Mouse (Mus musculus) neural tube, embryonic 15.5 days (tissue): ENCODE measurements around the gene Slc1a5. TPM values are rescaled to one million over a fixed set of nuclear protein-coding genes. Genes with fewer than 3 reads are reported as not detected.

Experiments used
- ATAC-seq: fragments of 200-750 bp; cut with Nextera tagmentation; 2 replicates; pipeline ENCODE4 v1.8.0; 2017; ENCODE audit warnings: mild to moderate bottlenecking, moderate TSS enrichment, moderate library complexity; ENCODE audit not compliant: low FRiP score
- H3K27ac ChIP-seq: fragments of 300-500 bp; sonication (generic); replicated peaks from 2 replicates; pipeline ENCODE4 v1.5.1; 2015; ENCODE audit warnings: mild to moderate bottlenecking, inconsistent platforms
- H3K27me3 ChIP-seq: fragments of 300-500 bp; sonication (generic); replicated peaks from 2 replicates; pipeline ENCODE4 v1.6.1; 2015; ENCODE audit warnings: inconsistent platforms
- H3K36me3 ChIP-seq: fragments of 300-500 bp; sonication (generic); 2 replicates; pipeline ENCODE4 v1.6.1; 2015; ENCODE audit warnings: inconsistent platforms
- H3K4me1 ChIP-seq: fragments of 300-500 bp; sonication (generic); 2 replicates; pipeline ENCODE4 v1.6.1; 2015; ENCODE audit warnings: inconsistent platforms
- H3K4me2 ChIP-seq: fragments of 300-500 bp; sonication (generic); 2 replicates; pipeline ENCODE4 v1.6.1; 2015; ENCODE audit warnings: inconsistent platforms, mild to moderate bottlenecking, moderate library complexity
- H3K4me3 ChIP-seq: fragments of 300-500 bp; sonication (generic); replicated peaks from 2 replicates; pipeline ENCODE4 v1.5.1; 2015; ENCODE audit warnings: mild to moderate bottlenecking, inconsistent platforms
- H3K9ac ChIP-seq: fragments of 300-500 bp; sonication (generic); replicated peaks from 2 replicates; pipeline ENCODE4 v1.6.1; 2015; ENCODE audit warnings: mild to moderate bottlenecking, inconsistent platforms
- H3K9me3 ChIP-seq: fragments of 300-500 bp; sonication (generic); replicated peaks from 2 replicates; pipeline ENCODE4 v1.6.1; 2016; ENCODE audit warnings: inconsistent platforms
- WGBS: fragments of 180-500 bp; shearing (Covaris S2); methylation state at CpG from one replicate; pipeline ENCODE4 v1.1.7; 2015; ENCODE audit warnings: mixed read lengths; 5-methylcytosine and 5-hydroxymethylcytosine counted together
- polyA plus RNA-seq: library from polyadenylated mRNA; unstranded; fragments of >200 nt; fragmentation: Nextera tagmentation; extraction: Ambion mirVana; gene quantifications from 2 replicates; pipeline ENCODE4 v1.2.1, GENCODE M21; 2015

Gene Slc1a5
- polyA plus RNA-seq, 1 experiment from 2014 or later, result 8.7 TPM

GRCm38 (mm10) chr7:16841561-16842560, 60.7 kb downstream of the Slc1a5 start:
- Histone ChIP-seq H3K27me3 (no peaks in the 10 kb centered on the region), H3K4me2 (peak overlapping the region; percentile 98), H3K36me3 (peaks cover 49% of the 10 kb centered on the region), H3K9me3 (no peaks in the 10 kb centered on the region), H3K27ac (peak overlapping the region; percentile 76), H3K4me3 (peak overlapping the region; percentile 59), H3K4me1 (peaks cover 45% of the 10 kb centered on the region), H3K9ac (no peak overlapping the region)
- ATAC-seq, result peak; percentile 11; the same call in 1 of the 2 replicates
- WGBS, result 44% methylated on average over 11 of the region's 11 CpGs

- Histone ChIP-seq H3K4me1 (peaks cover 45% of the 10 kb centered on the region), H3K27ac (peak within 1 kb of the TSS; percentile 76), H3K4me3 (peak within 1 kb of the TSS; percentile 59), H3K4me2 (peak within 1 kb of the TSS; percentile 98), H3K36me3 (peaks cover 41% of the 10 kb centered on the region), H3K27me3 (no peaks in the 10 kb centered on the region), H3K9me3 (no peaks in the 10 kb centered on the region), H3K9ac (peak within 1 kb of the TSS; percentile 74)
- ATAC-seq, result peak; percentile 88
- under 1% methylated on average over 31 of the region's 32 CpGs for WGBS
These were observed 61.5 kb downstream of the Slc1a5 start, which contains the start of gene Prkd2 for GRCm38 (mm10) chr7:16842645-16843063. TSS of gene Prkd2 (plus strand) at chr7:16842902.

DNA sequence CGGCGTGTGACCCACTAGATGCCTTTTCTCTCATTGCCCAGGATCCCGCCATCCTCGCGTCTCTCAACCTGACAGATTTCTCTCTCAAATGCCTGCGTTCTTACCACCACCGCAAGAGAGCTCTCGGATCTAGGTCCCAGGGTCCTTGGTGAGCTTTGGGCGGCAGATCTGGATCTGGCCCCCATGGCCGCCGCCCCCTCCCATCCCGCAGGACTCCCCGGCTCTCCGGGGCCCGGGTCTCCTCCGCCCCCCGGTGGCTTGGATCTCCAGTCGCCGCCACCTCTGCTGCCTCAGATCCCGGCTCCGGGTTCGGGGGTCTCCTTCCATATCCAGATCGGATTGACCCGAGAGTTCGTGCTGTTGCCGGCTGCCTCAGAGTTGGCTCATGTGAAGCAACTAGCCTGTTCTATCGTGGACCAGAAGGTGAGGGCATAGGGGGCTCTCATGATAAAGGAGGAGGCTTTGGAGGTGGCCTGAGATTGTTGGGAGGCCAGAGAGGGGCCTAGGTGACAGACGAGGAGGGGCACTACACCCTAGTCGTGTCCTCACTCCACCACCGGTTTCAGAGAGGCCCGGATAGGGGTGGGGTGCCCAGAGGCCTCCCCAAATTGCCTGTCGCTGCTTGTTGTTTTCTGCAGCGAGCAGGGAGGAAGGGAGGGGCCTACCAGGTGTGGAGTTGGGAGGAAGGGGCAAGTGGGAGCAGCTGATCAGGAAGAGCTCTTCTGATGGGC, 62.5 kb downstream of the Slc1a5 start:
- H3K4me1 ChIP-seq, result peaks cover 45% of the 10 kb centered on the region
- H3K27ac ChIP-seq, result peak overlapping the region; percentile 70
- peak overlapping the region; percentile 98 for H3K4me2 ChIP-seq
- WGBS, result 1% methylated on average over 33 of the region's 33 CpGs
- no peaks in the 10 kb centered on the region for H3K27me3 ChIP-seq
- no peaks in the 10 kb centered on the region for H3K9me3 ChIP-seq
- peaks cover 32% of the 10 kb centered on the region for H3K36me3 ChIP-seq
- peak overlapping the region; percentile 59 for H3K4me3 ChIP-seq
- ATAC-seq, result peak; percentile 9; the same call in 1 of the 2 replicates
- peak overlapping the region; percentile 74 for H3K9ac ChIP-seq

GRCm38 (mm10) chr7:16844696-16845071, 63.5 kb downstream of the Slc1a5 start:
- peak overlapping the region; percentile 59; the same call in 1 of the 2 replicates for H3K4me3 ChIP-seq
- no peak for ATAC-seq
- H3K4me2 ChIP-seq, result peak overlapping the region; percentile 98
- H3K36me3 ChIP-seq, result peaks cover 29% of the 10 kb centered on the region
- H3K9ac ChIP-seq, result 0 out of 2 replicates have a peak overlapping the region, but pooled peaks have one; percentile 74
- H3K9me3 ChIP-seq, result no peaks in the 10 kb centered on the region
- peaks cover 45% of the 10 kb centered on the region for H3K4me1 ChIP-seq
- WGBS, result 63% methylated on average over 3 of the region's 3 CpGs
- peak overlapping the region; percentile 54; the same call in 1 of the 2 replicates for H3K27ac ChIP-seq
- no peaks in the 10 kb centered on the region for H3K27me3 ChIP-seq

- peaks cover 45% of the 10 kb centered on the region for H3K4me1 ChIP-seq
- WGBS, result 36% methylated on average over 14 of the region's 14 CpGs
- H3K9me3 ChIP-seq, result no peaks in the 10 kb centered on the region
- H3K36me3 ChIP-seq, result peaks cover 29% of the 10 kb centered on the region
- ATAC-seq, result no peak
- peak overlapping the region; percentile 54; the same call in 1 of the 2 replicates for H3K27ac ChIP-seq
- no peaks in the 10 kb centered on the region for H3K27me3 ChIP-seq
- H3K9ac ChIP-seq, result peak overlapping the region; percentile 23; the same call in 1 of the 2 replicates
- peak overlapping the region; percentile 59 for H3K4me3 ChIP-seq
- peak overlapping the region; percentile 98 for H3K4me2 ChIP-seq
These were observed 64.1 kb downstream of the Slc1a5 start for GRCm38 (mm10) chr7:16845072-16845819.

DNA sequence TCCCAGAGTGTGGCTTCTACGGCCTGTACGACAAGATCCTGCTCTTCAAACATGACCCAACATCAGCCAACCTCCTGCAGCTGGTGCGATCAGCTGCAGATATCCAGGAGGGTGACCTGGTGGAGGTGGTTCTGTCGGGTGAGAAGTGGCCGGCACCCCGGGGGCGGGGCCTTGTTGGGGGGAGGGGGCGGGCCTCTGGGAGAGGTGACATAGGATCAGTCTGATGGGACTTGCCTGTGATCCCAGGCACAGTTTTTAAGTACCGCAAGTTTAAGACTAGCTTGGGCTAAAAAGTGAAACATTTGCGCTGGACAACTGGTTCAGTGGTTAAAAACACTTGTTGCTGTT, 64.7 kb downstream of the Slc1a5 start:
- no peak overlapping the region for H3K27ac ChIP-seq
- ATAC-seq, result no peak
- H3K9me3 ChIP-seq, result no peaks in the 10 kb centered on the region
- H3K36me3 ChIP-seq, result peaks cover 29% of the 10 kb centered on the region
- H3K4me3 ChIP-seq, result 0 out of 2 replicates have a peak overlapping the region, but pooled peaks have one; percentile 59
- peaks cover 45% of the 10 kb centered on the region for H3K4me1 ChIP-seq
- peak overlapping the region; percentile 98 for H3K4me2 ChIP-seq
- 40% methylated on average over 10 of the region's 10 CpGs for WGBS
- no peak overlapping the region for H3K9ac ChIP-seq
- H3K27me3 ChIP-seq, result no peaks in the 10 kb centered on the region

DNA sequence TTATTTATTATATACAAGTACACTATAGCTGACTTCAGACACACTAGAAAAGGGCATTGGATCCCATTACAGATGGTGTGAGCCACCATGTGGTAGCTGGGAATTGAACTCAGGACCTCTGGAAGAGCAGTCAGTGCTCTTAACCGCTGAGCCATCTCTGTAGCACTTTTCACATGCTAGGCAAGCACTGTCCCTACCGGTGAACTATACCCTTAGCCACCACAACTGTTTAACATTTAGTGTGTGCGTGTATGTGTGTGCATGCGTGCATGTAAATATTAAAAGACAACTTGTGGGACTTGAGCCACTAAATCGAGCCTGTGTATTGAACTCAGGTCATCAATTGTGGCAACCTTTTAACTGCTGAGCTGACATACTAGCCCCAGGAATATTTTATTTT, 65.6 kb downstream of the Slc1a5 start:
- Histone ChIP-seq H3K4me1 (peaks cover 38% of the 10 kb centered on the region), H3K9ac (no peak overlapping the region), H3K27ac (no peak overlapping the region), H3K27me3 (no peaks in the 10 kb centered on the region), H3K36me3 (peaks cover 20% of the 10 kb centered on the region), H3K4me3 (no peak overlapping the region), H3K9me3 (no peaks in the 10 kb centered on the region), H3K4me2 (no peak overlapping the region)
- no peak for ATAC-seq
- WGBS, result 95% methylated on average over 5 of the region's 5 CpGs

- WGBS, result 85% methylated on average over 19 of the region's 19 CpGs
- Histone ChIP-seq H3K4me3 (no peak overlapping the region), H3K27me3 (no peaks in the 10 kb centered on the region), H3K4me1 (peaks cover 30% of the 10 kb centered on the region), H3K9me3 (no peaks in the 10 kb centered on the region), H3K4me2 (no peak overlapping the region), H3K36me3 (peaks cover 20% of the 10 kb centered on the region), H3K9ac (no peak overlapping the region), H3K27ac (no peak overlapping the region)
- no peak for ATAC-seq
These were observed 66.4 kb downstream of the Slc1a5 start for GRCm38 (mm10) chr7:16847507-16847906.

Other genes with a start within 250 kb of the Slc1a5 start
- 26.0 and 27.4 TPM in 2 replicates for gene Arhgap35, start 166.3 kb upstream of the Slc1a5 start, polyA plus RNA-seq
- 0.13 TPM in 1 of 2 replicates, not detected in the other for gene Ceacam15, start 105.6 kb upstream of the Slc1a5 start, polyA plus RNA-seq
- gene Ceacam9, start 59.4 kb upstream of the Slc1a5 start, polyA plus RNA-seq, result 0.17 and 0.50 TPM in 2 replicates
- gene Ap2s1, start 42.9 kb upstream of the Slc1a5 start, polyA plus RNA-seq, result 412 and 431 TPM in 2 replicates
- 139 and 156 TPM in 2 replicates for gene Strn4, start 34.5 kb downstream of the Slc1a5 start, polyA plus RNA-seq
- 48.4 and 50.4 TPM in 2 replicates for gene Fkrp, start 35.4 kb downstream of the Slc1a5 start, polyA plus RNA-seq
- 5.0 and 8.4 TPM in 2 replicates for gene Prkd2, start 61.6 kb downstream of the Slc1a5 start, polyA plus RNA-seq
- 3.7 and 4.8 TPM in 2 replicates for gene Dact3, start 94.0 kb downstream of the Slc1a5 start, polyA plus RNA-seq
- gene Gng8, start 110.4 kb downstream of the Slc1a5 start, polyA plus RNA-seq, result 4.0 and 4.1 TPM in 2 replicates
- gene Ptgir, start 125.2 kb downstream of the Slc1a5 start, polyA plus RNA-seq, result 1.1 and 1.3 TPM in 2 replicates
- 336 and 404 TPM in 2 replicates for gene Calm3, start 142.8 kb downstream of the Slc1a5 start, polyA plus RNA-seq
- gene Pnmal2, start 163.3 kb downstream of the Slc1a5 start, polyA plus RNA-seq, result 117 and 137 TPM in 2 replicates
- gene Pnmal1, start 178.3 kb downstream of the Slc1a5 start, polyA plus RNA-seq, result 43.3 and 52.0 TPM in 2 replicates
- gene Gm42372, start 201.7 kb downstream of the Slc1a5 start, polyA plus RNA-seq, result 5.7 and 6.4 TPM in 2 replicates
- 7.7 and 13.9 TPM in 2 replicates for gene Ccdc8, start 211.4 kb downstream of the Slc1a5 start, polyA plus RNA-seq
- 128 TPM in 2 replicates for gene Ppp5c, start 246.6 kb downstream of the Slc1a5 start, polyA plus RNA-seq